Mouse (Mus musculus): Measurements from ENCODE around the gene Nt5dc2.

Gene Nt5dc2

GRCm38 (mm10) chr14:31134015-31135000 lies 3.5 kb downstream of the Nt5dc2 start:
- no peak for DNase-seq

- no peak for DNase-seq
Observed at GRCm38 (mm10) chr14:31135495-31136410, 4.9 kb downstream of the Nt5dc2 start.

GRCm38 (mm10) chr14:31136411-31137280 lies 5.8 kb downstream of the Nt5dc2 start:
- no peak for DNase-seq

- no peak for DNase-seq
Observed at GRCm38 (mm10) chr14:31137281-31137595, 6.4 kb downstream of the Nt5dc2 start.

DNA sequence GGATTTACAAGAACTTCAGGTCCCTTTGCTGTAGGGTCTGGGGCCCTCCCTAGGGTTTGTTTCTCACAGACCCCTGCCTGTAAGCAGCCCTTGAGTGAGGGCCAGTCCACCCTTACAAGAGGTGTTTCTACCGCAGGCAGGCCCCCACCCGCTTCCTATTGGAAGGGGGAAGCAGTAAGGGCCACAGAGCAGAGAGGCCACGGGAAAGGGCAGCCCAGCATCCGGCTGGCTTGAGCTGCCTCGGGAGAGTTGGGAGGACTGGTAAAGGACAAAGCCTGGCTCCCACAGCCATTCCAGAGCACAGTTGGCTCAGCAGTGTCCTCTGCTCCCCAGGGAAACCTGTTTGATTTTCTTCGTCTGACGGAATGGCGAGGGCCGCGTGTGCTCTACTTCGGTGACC lies 6.9 kb downstream of the Nt5dc2 start:
- no peak for DNase-seq

GRCm38 (mm10) chr14:31138219-31138896 lies 7.5 kb downstream of the Nt5dc2 start:
- no peak for DNase-seq

GRCm38 (mm10) chr14:31138897-31139429 lies 8.1 kb downstream of the Nt5dc2 start:
- no peak for DNase-seq

DNA sequence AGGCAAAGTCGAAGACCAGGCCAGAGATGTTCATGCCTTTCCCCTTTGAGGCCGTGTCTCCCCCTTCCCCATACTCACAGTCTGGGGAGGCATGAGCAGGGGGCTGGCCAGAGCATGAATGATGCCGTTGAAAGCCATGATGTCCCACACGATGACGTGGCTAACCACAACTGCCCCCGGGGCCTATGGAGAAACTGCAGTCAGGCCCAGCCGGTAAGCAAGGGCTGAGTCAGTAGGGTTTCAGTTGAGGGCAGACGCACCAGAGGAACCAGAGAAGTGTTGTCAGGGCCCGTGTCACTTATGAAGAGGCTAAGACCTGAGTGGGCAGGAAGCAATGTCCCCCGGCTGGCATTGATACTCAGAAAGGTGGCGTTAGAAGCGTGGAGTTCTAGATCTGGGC lies 8.8 kb downstream of the Nt5dc2 start:
- DNase-seq = no peak

DNA sequence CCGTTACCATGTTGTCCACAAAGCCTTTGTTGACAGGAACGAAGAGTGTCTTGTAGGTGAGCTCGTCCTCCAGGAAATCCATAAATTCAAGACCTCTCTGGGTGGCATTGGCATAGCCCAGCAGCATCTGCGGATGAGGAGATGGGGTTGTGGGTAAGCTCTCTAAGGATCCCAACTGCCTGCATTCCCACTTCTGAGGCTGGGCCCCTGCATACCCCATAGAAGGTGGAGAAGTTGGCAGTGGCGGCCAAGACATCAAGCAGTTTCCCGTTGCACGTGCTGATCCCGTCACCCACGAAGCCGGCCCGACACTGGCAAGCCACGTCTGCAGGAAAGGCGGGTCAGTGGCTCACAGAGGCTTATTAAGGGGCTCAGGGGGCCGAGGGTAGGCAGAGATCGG lies 9.3 kb downstream of the Nt5dc2 start:
- no peak for DNase-seq

DNA sequence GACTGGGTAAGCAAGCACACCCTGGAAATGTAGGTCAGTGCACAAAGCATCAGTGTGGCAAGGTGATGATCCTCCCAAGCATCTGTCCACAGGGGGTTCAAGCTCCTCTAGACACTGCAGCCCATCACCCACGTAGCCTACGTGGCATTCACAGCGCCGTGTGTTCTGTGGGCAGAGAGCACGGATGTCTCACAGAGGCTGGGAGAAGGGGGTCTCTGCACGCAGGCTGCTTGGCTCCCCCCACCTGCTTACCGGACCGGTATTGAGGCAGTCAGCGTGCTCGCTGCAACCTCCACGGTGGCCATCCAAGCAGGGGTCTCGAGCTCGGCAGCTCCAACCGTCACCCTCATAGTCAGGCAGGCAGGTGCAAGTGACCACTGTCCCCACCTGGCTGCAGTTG lies 10.2 kb downstream of the Nt5dc2 start:
- DNase-seq = no peak

DNA sequence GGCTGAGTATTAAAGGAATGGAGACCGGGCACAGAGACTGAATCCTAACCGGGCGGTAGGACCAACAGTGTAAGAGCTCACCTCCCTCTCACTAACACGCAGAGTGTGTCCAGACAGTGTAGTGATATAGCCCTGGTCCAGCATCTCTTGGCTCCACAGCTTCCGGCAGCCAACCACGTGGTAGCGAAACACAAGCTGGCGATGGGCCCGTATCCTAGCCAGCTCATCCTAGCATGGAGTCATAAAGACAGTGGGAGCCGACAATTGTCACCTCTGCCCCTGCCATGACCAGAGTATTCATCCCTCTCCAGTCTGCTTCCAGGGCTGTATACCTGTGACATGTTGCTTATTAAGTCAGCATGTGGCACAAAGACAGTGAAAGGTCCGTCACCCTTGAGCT lies 14.8 kb downstream of the Nt5dc2 start:
- DNase-seq = no peak

DNA sequence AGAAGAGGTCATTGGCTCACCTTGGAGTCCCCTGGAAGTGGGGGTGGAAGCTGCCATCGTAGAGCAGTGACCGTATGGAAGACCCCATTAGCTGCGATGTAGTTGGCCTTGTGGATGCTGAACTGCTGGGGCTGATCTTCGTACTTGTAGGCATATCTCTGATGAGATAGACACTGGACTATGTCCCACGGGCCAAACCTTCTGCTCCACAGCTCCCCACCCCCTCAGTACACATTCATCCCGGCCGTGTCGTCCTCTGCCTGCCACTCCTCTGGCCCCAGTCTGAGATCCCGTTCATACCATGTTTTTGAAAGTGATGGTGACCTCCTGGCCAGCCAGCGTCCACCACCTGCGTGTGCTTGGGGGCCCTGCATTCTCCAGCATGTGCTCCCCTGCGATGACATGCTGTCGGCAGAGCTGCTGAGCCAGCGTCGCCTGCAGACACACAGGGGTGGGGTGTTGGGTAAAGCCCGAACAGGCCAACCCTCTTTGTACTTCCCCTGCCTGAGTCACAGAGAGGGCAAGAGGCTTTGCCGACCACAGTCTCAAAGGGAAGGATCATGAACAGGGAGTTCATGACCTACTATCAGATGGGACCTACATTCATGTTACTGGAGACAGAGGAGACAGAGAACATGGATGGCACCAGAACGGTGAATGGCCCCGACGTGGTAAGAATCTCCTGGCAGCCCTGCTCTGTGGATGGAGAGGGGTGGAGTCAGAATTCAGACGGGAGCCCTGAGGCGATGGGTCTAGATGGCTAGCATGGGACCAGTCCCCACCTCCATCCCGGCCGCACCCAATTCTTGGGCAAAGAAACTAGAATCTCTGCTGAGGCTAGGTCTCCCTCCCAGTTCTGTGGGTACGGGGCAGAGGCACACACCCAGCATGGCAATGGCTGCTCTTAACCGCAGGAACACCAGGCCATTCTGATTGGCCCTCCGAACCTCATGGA lies 29.6 kb downstream of the Nt5dc2 start:
- no peak for DNase-seq

DNA sequence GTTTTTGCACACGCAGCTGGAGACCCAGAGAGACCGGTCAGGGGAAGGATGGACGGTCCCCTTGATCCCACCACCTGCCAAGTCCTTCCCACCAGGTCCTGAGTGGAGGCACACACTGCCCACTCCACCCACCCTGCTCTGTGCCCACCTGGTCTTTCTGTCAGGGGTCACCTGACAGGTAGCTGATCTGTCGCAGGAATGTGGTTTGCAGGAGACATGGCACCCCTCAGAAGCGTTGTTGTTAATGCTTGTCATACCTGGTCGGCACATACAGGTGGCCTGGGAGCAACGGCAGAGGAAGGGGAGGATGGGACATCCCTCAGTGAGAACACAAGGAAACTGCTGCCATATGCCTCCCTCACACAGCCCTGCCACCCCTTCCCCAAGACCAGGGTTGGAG lies 30.3 kb downstream of the Nt5dc2 start:
- no peak for DNase-seq

GRCm38 (mm10) chr14:31161638-31162037 lies 30.8 kb downstream of the Nt5dc2 start:
- no peak for DNase-seq

- DNase-seq = no peak
Observed at GRCm38 (mm10) chr14:31164067-31164466, 33.2 kb downstream of the Nt5dc2 start.

DNA sequence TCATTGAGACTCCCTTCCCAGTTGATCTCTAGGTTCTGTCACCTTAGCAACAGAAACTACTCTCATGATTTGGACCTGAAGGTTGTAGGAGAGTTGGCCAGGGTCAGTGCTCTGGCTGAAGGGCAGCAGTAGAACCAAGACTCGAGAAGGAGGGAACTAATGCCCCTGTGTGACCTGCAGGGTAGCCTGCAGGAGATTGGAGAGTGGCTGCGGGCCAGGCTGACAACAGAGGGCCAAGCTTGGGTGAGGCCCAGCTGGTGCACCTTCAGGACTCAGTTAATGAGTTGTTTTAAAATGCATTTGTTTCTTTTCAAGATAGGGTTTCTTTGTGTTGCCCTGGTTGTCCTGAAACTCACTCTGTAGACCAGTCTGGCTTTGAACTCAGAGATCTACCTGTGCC lies 34.2 kb downstream of the Nt5dc2 start:
- no peak for DNase-seq

DNA sequence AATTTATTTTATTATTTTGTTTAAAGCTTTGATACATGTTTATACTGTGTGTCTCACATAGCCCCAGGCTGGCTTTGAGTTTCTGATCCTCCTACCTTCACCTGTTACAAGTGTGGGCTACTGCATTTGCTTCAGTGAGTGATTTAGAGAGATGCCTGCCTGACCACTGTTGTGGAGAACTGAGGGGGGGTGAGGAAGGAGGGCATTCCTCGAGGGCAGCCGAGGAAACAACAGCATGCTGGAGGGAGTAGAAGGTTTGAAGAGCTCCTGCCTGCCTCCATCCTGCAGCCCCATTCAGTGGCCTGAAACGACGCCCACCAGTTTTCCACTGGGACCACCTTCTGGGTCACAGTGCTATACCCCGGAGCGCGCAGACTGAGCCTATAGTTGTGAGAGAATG lies 34.6 kb downstream of the Nt5dc2 start:
- no peak for DNase-seq

GRCm38 (mm10) chr14:31165991-31166630 lies 35.3 kb downstream of the Nt5dc2 start:
- no peak for DNase-seq

DNA sequence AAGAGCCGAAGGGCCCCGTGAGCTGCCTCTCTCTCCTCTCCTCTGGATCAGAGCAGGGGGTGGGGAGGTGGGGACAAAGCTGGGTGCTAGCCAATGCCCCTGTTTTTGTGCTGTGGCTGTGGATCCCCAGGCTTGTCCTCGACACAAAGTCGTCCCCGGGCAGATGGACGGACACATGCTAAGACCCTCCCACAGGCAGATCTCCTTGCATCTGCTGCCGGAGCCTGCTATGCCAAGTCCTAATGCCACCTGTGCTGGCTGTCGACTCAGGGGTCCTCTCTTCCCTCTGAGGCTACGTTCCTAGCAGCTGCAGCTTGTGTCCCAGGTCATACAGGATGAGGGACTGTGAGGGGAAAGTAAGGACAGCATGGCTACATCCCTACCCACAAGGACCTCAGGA lies 36.0 kb downstream of the Nt5dc2 start:
- no peak for DNase-seq

GRCm38 (mm10) chr14:31168425-31168824 lies 37.6 kb downstream of the Nt5dc2 start, which contains the start of gene Stab1:
TSS of gene Stab1 (minus strand) at chr14:31168641.
- no peak for DNase-seq
